Mouse (Mus musculus) ES-E14 (cell line): Measurements from ENCODE around the gene Mrps7.

ENCODE experiments used
- CHD2 ChIP-seq: IDR thresholded peaks from 2 replicates; pipeline ENCODE4 v1.6.1; 2014; ENCODE audit warnings: mild to moderate bottlenecking, low read depth, low read length, inconsistent platforms
- HCFC1 ChIP-seq: IDR thresholded peaks from 2 replicates; pipeline ENCODE4 v1.6.1; 2012; ENCODE audit warnings: low read length, inconsistent platforms, borderline replicate concordance; ENCODE audit not compliant: insufficient read depth
- MAFK ChIP-seq: IDR thresholded peaks from 2 replicates; pipeline ENCODE4 v1.6.1; 2014; ENCODE audit warnings: mild to moderate bottlenecking, low read depth, low read length, inconsistent platforms; ENCODE audit not compliant: insufficient read depth
- ZC3H11A ChIP-seq: IDR thresholded peaks from 2 replicates; pipeline ENCODE4 v1.6.1; 2012; ENCODE audit warnings: low read depth, mild to moderate bottlenecking, inconsistent platforms, low read length, borderline replicate concordance
- ZNF384 ChIP-seq: IDR thresholded peaks from 2 replicates; pipeline ENCODE4 v1.6.1; 2012; ENCODE audit warnings: low read depth, low read length, inconsistent platforms

GRCm38 (mm10) chr11:115599722-115600121 lies 4.0 kb upstream of the Mrps7 start:
- TF ChIP-seq ZNF384 (no peak), CHD2 (no peak), MAFK (no peak), ZC3H11A (no peak), HCFC1 (no peak)
